ENCODE assay signal across 7 mouse cellular contexts in genomic region chr10:78009184-78009944, GRCm38 (mm10). TPM values are rescaled to one million over a fixed set of nuclear protein-coding genes. Genes with fewer than 3 reads are reported as not detected.
DNase-seq lines count a peak whose midpoint lies in the region; ATAC-seq and TF ChIP-seq lines count a peak whose summit lies in the region.

No protein-coding gene starts in this region.

- TF ChIP-seq EP300 in heart, adult 2 months (IDR thresholded peaks at IDR 0.05; ENCODE audit: insufficient read depth, low read depth, low read length) = peak; percentile 34; the same call in 1 of the 2 replicates

- H3K9ac ChIP-seq in embryonic facial prominence, embryonic 12.5 days = peak overlapping the region; percentile 79
- H3K9ac ChIP-seq in heart, adult 2 months (ENCODE audit: low read depth, low read length) = peak overlapping the region; percentile 87
- peak overlapping the region; percentile 82 for H3K9ac ChIP-seq in limb, embryonic 13.5 days
- peak overlapping the region; percentile 94 for H3K9ac ChIP-seq in midbrain, embryonic 16.5 days (ENCODE audit: low read depth, low read length)

- intact Hi-C loops in heart, adult 2 months (cut with DNase I) = loop anchor here (2.0 kb wide), 1 partner anchor 25 kb away; no protein-coding TSS in a partner anchor

- peaks cover 3% of the 10 kb centered on the region; the same call in 1 of the 2 replicates for H3K79me2 ChIP-seq in heart, adult 2 months (replicated peaks; ENCODE audit: control insufficient read depth, insufficient read depth, low read length)

- peak; percentile 80 for TF ChIP-seq POLR2A in heart, adult 2 months (IDR thresholded peaks at IDR 0.05; ENCODE audit: insufficient read depth, low read depth, low read length)

- H3K4me1 ChIP-seq in embryonic facial prominence, embryonic 12.5 days = peaks cover 30% of the 10 kb centered on the region
- H3K4me1 ChIP-seq in heart, adult 2 months (ENCODE audit: control insufficient read depth, insufficient read depth, low read length) = peaks cover 9% of the 10 kb centered on the region
- peaks cover 39% of the 10 kb centered on the region for H3K4me1 ChIP-seq in limb, embryonic 13.5 days
- H3K4me1 ChIP-seq in midbrain, embryonic 16.5 days (ENCODE audit: control insufficient read depth, insufficient read depth, low read length) = peaks cover 21% of the 10 kb centered on the region

- peak; percentile 85 for TF ChIP-seq CTCF in heart, adult 2 months (IDR thresholded peaks at IDR 0.05)

- ATAC-seq in embryonic facial prominence, embryonic 12.5 days (ENCODE audit: insufficient number of reproducible peaks, insufficient read depth, low FRiP score, low TSS enrichment) = peak; percentile 95
- peak; percentile 95 for ATAC-seq in limb, embryonic 13.5 days (ENCODE audit: low FRiP score, low read depth)
- ATAC-seq in midbrain, embryonic 16.5 days = peak; percentile 97

- H3K27ac ChIP-seq in embryonic facial prominence, embryonic 12.5 days = peak overlapping the region; percentile 94
- H3K27ac ChIP-seq in heart, adult 2 months = peak overlapping the region; percentile 96
- peak overlapping the region; percentile 96 for H3K27ac ChIP-seq in limb, embryonic 13.5 days
- H3K27ac ChIP-seq in midbrain, embryonic 16.5 days (ENCODE audit: low read length) = peak overlapping the region; percentile 95

- peaks cover 13% of the 10 kb centered on the region for H3K36me3 ChIP-seq in embryonic facial prominence, embryonic 12.5 days
- no peaks in the 10 kb centered on the region for H3K36me3 ChIP-seq in heart, adult 2 months (ENCODE audit: control insufficient read depth, insufficient read depth, low read length)
- peaks cover 17% of the 10 kb centered on the region for H3K36me3 ChIP-seq in limb, embryonic 13.5 days
- no peaks in the 10 kb centered on the region for H3K36me3 ChIP-seq in midbrain, embryonic 16.5 days (ENCODE audit: control insufficient read depth, insufficient read depth, low read length)

- WGBS in embryonic facial prominence, embryonic 12.5 days = 1% methylated on average over 59 of the region's 59 CpGs
- WGBS in heart, adult 2 months = under 1% methylated on average over 59 of the region's 59 CpGs
- WGBS in limb, embryonic 13.5 days = under 1% methylated on average over 59 of the region's 59 CpGs
- WGBS in midbrain, embryonic 16.5 days = 0% methylated on average over 59 of the region's 59 CpGs

- DNase-seq in adrenal gland, postnatal 25 days = peak; percentile 98
- peak; percentile 95 to 96 for DNase-seq in heart, adult 2 months
- DNase-seq in kidney, adult 8-10 months = peak; percentile 95 to 97
- DNase-seq in spleen, postnatal 10 days (ENCODE audit: low spot score in 2 of 2) = peak; percentile 94 to 99

- peak overlapping the region; percentile 64 for H3K4me3 ChIP-seq in embryonic facial prominence, embryonic 12.5 days
- peak overlapping the region; percentile 66 for H3K4me3 ChIP-seq in heart, adult 2 months
- H3K4me3 ChIP-seq in limb, embryonic 13.5 days = peak overlapping the region; percentile 65
- H3K4me3 ChIP-seq in midbrain, embryonic 16.5 days (ENCODE audit: low read depth, low read length) = peak overlapping the region; percentile 82

- peak overlapping the region; percentile 78 for H3K4me2 ChIP-seq in embryonic facial prominence, embryonic 12.5 days (replicated peaks)
- H3K4me2 ChIP-seq in limb, embryonic 13.5 days (replicated peaks) = peak overlapping the region; percentile 93
- peak overlapping the region; percentile 83 for H3K4me2 ChIP-seq in midbrain, embryonic 16.5 days (ENCODE audit: low read length)

- no peaks in the 10 kb centered on the region for H3K9me3 ChIP-seq in embryonic facial prominence, embryonic 12.5 days
- H3K9me3 ChIP-seq in limb, embryonic 13.5 days = 0 out of 2 replicates have a peak, but pooled peaks cover 1% of the 10 kb centered on the region
- H3K9me3 ChIP-seq in midbrain, embryonic 16.5 days (replicated peaks; ENCODE audit: control insufficient read depth, low read length, poor library complexity, severe bottlenecking) = no peaks in the 10 kb centered on the region

- H3K27me3 ChIP-seq in embryonic facial prominence, embryonic 12.5 days = no peaks in the 10 kb centered on the region
- H3K27me3 ChIP-seq in heart, adult 2 months (ENCODE audit: control insufficient read depth, insufficient read depth, low read length) = no peaks in the 10 kb centered on the region
- no peaks in the 10 kb centered on the region for H3K27me3 ChIP-seq in limb, embryonic 13.5 days
- no peaks in the 10 kb centered on the region for H3K27me3 ChIP-seq in midbrain, embryonic 16.5 days (ENCODE audit: control insufficient read depth, insufficient read depth, low read depth, low read length)

RNA-seq across cellular contexts. Expression of gene Pfkl, which starts 0.5 kb away (rescaled TPM):
- 91.4 and 96.0 TPM in 2 replicates for total RNA-seq in adrenal gland, postnatal 25 days (2021)
- polyA plus RNA-seq in embryonic facial prominence, embryonic 12.5 days (2016; fragmentation: Nextera tagmentation; extraction: Ambion mirVana) = 137 TPM in 2 replicates
- total RNA-seq in heart, adult 2 months (2021) = 100 to 1,000 TPM; 109 to 115 TPM
- 101 and 156 TPM in 2 replicates for polyA plus RNA-seq in heart, adult 2 months (2012; rRNA removed)
- 158 and 160 TPM in 2 replicates for polyA plus RNA-seq in limb, embryonic 13.5 days (2015; fragmentation: Nextera tagmentation; extraction: Ambion mirVana)
- polyA plus RNA-seq in midbrain, embryonic 16.5 days (2015; fragmentation: Nextera tagmentation; extraction: Ambion mirVana) = 129 and 133 TPM in 2 replicates

RNA-seq across cellular contexts. Expression of gene 1810043G02Rik, which starts 31.0 kb away (rescaled TPM):
- total RNA-seq in adrenal gland, postnatal 25 days (2021) = 18.5 and 22.1 TPM in 2 replicates
- 32.9 and 35.1 TPM in 2 replicates for polyA plus RNA-seq in embryonic facial prominence, embryonic 12.5 days (2016; fragmentation: Nextera tagmentation; extraction: Ambion mirVana)
- 10 to 100 TPM in 1 of 2 experiments, 1 to 10 TPM in 1; 8.9 to 10.7 TPM for total RNA-seq in heart, adult 2 months (2021)
- 21.7 and 24.9 TPM in 2 replicates for polyA plus RNA-seq in heart, adult 2 months (2012; rRNA removed)
- polyA plus RNA-seq in limb, embryonic 13.5 days (2015; fragmentation: Nextera tagmentation; extraction: Ambion mirVana) = 30.6 and 31.1 TPM in 2 replicates
- polyA plus RNA-seq in midbrain, embryonic 16.5 days (2015; fragmentation: Nextera tagmentation; extraction: Ambion mirVana) = 47.9 and 48.1 TPM in 2 replicates

RNA-seq across cellular contexts. Expression of gene Dnmt3l, which starts 32.4 kb away (rescaled TPM):
- total RNA-seq in adrenal gland, postnatal 25 days (2021) = 30.7 and 36.2 TPM in 2 replicates
- polyA plus RNA-seq in embryonic facial prominence, embryonic 12.5 days (2016; fragmentation: Nextera tagmentation; extraction: Ambion mirVana) = 0.19 and 0.41 TPM in 2 replicates
- under 1 TPM in 1 of 2 experiments, not detected in 1; 0.21 TPM for total RNA-seq in heart, adult 2 months (2021)
- polyA plus RNA-seq in heart, adult 2 months (2012; rRNA removed) = 0.10 and 0.79 TPM in 2 replicates
- polyA plus RNA-seq in limb, embryonic 13.5 days (2015; fragmentation: Nextera tagmentation; extraction: Ambion mirVana) = 0.17 TPM in 1 of 2 replicates, not detected in the other
- polyA plus RNA-seq in midbrain, embryonic 16.5 days (2015; fragmentation: Nextera tagmentation; extraction: Ambion mirVana) = not detected in 2 replicates

RNA-seq across cellular contexts. Expression of gene Aire, which starts 34.0 kb away (rescaled TPM):
- total RNA-seq in adrenal gland, postnatal 25 days (2021) = not detected in 2 replicates
- 0.17 and 0.42 TPM in 2 replicates for polyA plus RNA-seq in embryonic facial prominence, embryonic 12.5 days (2016; fragmentation: Nextera tagmentation; extraction: Ambion mirVana)
- total RNA-seq in heart, adult 2 months (2021) = not detected
- 0.10 TPM in 1 of 2 replicates, not detected in the other for polyA plus RNA-seq in heart, adult 2 months (2012; rRNA removed)
- 0.99 and 1.0 TPM in 2 replicates for polyA plus RNA-seq in limb, embryonic 13.5 days (2015; fragmentation: Nextera tagmentation; extraction: Ambion mirVana)
- 0.11 and 0.19 TPM in 2 replicates for polyA plus RNA-seq in midbrain, embryonic 16.5 days (2015; fragmentation: Nextera tagmentation; extraction: Ambion mirVana)

RNA-seq across cellular contexts. Expression of gene Trpm2, which starts 39.0 kb away (rescaled TPM):
- 1.2 and 2.7 TPM in 2 replicates for total RNA-seq in adrenal gland, postnatal 25 days (2021)
- polyA plus RNA-seq in embryonic facial prominence, embryonic 12.5 days (2016; fragmentation: Nextera tagmentation; extraction: Ambion mirVana) = 0.72 and 0.87 TPM in 2 replicates
- under 1 TPM; 0.75 to 0.78 TPM for total RNA-seq in heart, adult 2 months (2021)
- 0.53 and 0.55 TPM in 2 replicates for polyA plus RNA-seq in heart, adult 2 months (2012; rRNA removed)
- polyA plus RNA-seq in limb, embryonic 13.5 days (2015; fragmentation: Nextera tagmentation; extraction: Ambion mirVana) = 0.28 and 0.29 TPM in 2 replicates
- polyA plus RNA-seq in midbrain, embryonic 16.5 days (2015; fragmentation: Nextera tagmentation; extraction: Ambion mirVana) = 6.3 and 6.4 TPM in 2 replicates

Comparison
In these comparisons a context has a peak if more than half of its experiments do, and no peak if none do; other contexts are left out.
1. Peak in every context shown above with its lines: DNase-seq, ATAC-seq, H3K4me3 ChIP-seq and H3K27ac ChIP-seq.